Mouse (Mus musculus): Measurements from ENCODE around the gene Cyp4f39. TPM values are rescaled to one million over a fixed set of nuclear protein-coding genes. Genes with fewer than 3 reads are reported as not detected.

The Cyp4f39 gene
- polyA plus RNA-seq, 1 experiment from 2014 or later = 0.79 TPM

GRCm38 (mm10) chr17:32437106-32437505 is 15.4 kb upstream of the Cyp4f39 start:
- 83% methylated on average over 4 of the region's 4 CpGs for WGBS
- H3K4me2 ChIP-seq (replicated peaks) = no peak overlapping the region
- no peak overlapping the region for H3K9ac ChIP-seq
- H3K4me1 ChIP-seq = no peaks in the 10 kb centered on the region
- peaks cover 5% of the 10 kb centered on the region; the same call in 1 of the 2 replicates for H3K27me3 ChIP-seq
- H3K9me3 ChIP-seq = no peaks in the 10 kb centered on the region
- no peak overlapping the region for H3K4me3 ChIP-seq
- H3K36me3 ChIP-seq = no peaks in the 10 kb centered on the region
- H3K27ac ChIP-seq = no peak overlapping the region
- no peak for ATAC-seq (ENCODE audit: low FRiP score, low read depth)

DNA sequence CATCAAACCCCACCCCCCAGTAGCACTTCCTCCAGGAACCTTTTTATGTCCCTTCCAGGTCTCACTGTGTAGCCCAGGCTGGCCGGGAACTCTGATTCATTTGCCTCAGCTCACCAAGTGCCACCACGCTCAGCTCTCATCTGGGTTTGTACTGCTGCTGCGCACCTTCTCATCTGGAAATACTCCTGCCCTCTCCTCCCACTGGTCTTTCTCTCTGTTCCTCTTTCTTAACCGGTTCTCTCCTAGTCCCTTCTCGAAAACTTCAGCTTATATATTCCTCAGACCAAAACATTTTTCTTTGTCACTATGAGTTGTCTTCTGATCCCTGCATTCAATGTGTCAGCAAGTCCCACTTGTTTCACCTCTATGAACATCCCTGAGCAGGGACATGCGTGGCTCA is 9.3 kb upstream of the Cyp4f39 start:
- Histone ChIP-seq H3K9ac (no peak overlapping the region), H3K36me3 (no peaks in the 10 kb centered on the region), H3K9me3 (0 out of 2 replicates have a peak, but pooled peaks cover 2% of the 10 kb centered on the region), H3K4me1 (no peaks in the 10 kb centered on the region), H3K4me3 (no peak overlapping the region), H3K4me2 (replicated peaks) (no peak overlapping the region), H3K27ac (no peak overlapping the region), H3K27me3 (peaks cover 5% of the 10 kb centered on the region; the same call in 1 of the 2 replicates)
- 70% methylated on average over 6 of the region's 6 CpGs for WGBS
- ATAC-seq (ENCODE audit: low FRiP score, low read depth) = no peak

DNA sequence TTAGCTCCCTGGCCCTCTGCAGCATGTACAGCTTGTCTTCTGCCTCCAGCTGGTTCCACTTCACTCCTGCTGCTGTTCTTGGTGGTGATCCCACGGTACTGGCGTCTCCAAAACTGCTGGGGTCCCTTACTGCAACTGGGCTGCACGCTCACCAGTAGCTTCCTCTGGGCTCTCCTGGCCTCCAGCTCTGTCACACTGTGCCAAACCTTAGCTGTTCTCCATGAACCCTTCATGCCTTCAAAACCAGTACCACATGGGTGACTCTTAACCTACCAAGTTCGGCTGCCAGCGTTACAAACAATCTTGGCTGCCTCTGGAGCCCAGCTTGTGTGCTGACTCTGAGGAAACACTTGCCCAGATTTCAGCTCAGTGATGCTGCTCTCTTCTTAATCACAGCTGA is 7.5 kb upstream of the Cyp4f39 start:
- Histone ChIP-seq H3K4me1 (no peaks in the 10 kb centered on the region), H3K27me3 (no peaks in the 10 kb centered on the region), H3K4me3 (no peak overlapping the region), H3K27ac (no peak overlapping the region), H3K9me3 (0 out of 2 replicates have a peak, but pooled peaks cover 2% of the 10 kb centered on the region), H3K9ac (no peak overlapping the region), H3K4me2 (replicated peaks) (no peak overlapping the region), H3K36me3 (no peaks in the 10 kb centered on the region)
- WGBS = 72% methylated on average over 5 of the region's 5 CpGs
- ATAC-seq (ENCODE audit: low FRiP score, low read depth) = no peak

DNA sequence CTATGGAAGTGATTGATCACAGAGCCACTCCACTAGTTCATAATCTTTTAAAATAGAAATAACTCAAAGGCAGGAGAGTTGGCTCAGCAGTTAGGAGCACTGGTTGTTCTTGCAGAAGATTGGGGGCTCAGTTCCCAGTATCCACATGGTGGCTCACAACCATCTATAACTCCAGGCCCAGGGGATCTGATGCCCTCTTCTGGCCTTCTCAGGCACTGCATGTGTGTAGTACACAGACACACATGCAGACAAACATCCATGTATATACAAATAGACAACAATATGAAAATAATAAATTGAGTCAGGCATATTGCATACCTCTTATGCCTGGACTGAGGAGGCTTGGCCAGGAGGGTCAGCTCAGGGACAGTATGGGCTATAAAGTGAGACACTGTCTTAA is 5.3 kb upstream of the Cyp4f39 start:
- H3K4me1 ChIP-seq = no peaks in the 10 kb centered on the region
- no peak overlapping the region for H3K27ac ChIP-seq
- no peak overlapping the region for H3K9ac ChIP-seq
- H3K4me2 ChIP-seq (replicated peaks) = no peak overlapping the region
- peaks cover 2% of the 10 kb centered on the region; the same call in 1 of the 2 replicates for H3K27me3 ChIP-seq
- ATAC-seq (ENCODE audit: low FRiP score, low read depth) = no peak
- no peaks in the 10 kb centered on the region for H3K36me3 ChIP-seq
- H3K9me3 ChIP-seq = 0 out of 2 replicates have a peak, but pooled peaks cover 2% of the 10 kb centered on the region
- H3K4me3 ChIP-seq = no peak overlapping the region

GRCm38 (mm10) chr17:32449042-32449441 is 3.5 kb upstream of the Cyp4f39 start:
- WGBS = 97% methylated on average over 1 of the region's 1 CpGs
- Histone ChIP-seq H3K4me3 (no peak overlapping the region), H3K4me1 (peaks cover 7% of the 10 kb centered on the region), H3K9ac (no peak overlapping the region), H3K9me3 (0 out of 2 replicates have a peak, but pooled peaks cover 2% of the 10 kb centered on the region), H3K27me3 (peaks cover 21% of the 10 kb centered on the region), H3K4me2 (replicated peaks) (no peak overlapping the region), H3K27ac (no peak overlapping the region), H3K36me3 (no peaks in the 10 kb centered on the region)
- no peak for ATAC-seq (ENCODE audit: low FRiP score, low read depth)

- 26% methylated on average over 2 of the region's 2 CpGs for WGBS
- Histone ChIP-seq H3K27me3 (peaks cover 23% of the 10 kb centered on the region), H3K27ac (no peak overlapping the region), H3K4me1 (peaks cover 7% of the 10 kb centered on the region), H3K4me2 (replicated peaks) (no peak overlapping the region), H3K36me3 (no peaks in the 10 kb centered on the region), H3K9ac (no peak overlapping the region), H3K9me3 (0 out of 2 replicates have a peak, but pooled peaks cover 2% of the 10 kb centered on the region), H3K4me3 (no peak overlapping the region)
- ATAC-seq (ENCODE audit: low FRiP score, low read depth) = no peak
These were observed 1.5 kb upstream of the Cyp4f39 start for GRCm38 (mm10) chr17:32450844-32451537.

GRCm38 (mm10) chr17:32454188-32454587 is 1.7 kb downstream of the Cyp4f39 start:
- WGBS = 77% methylated on average over 4 of the region's 4 CpGs

GRCm38 (mm10) chr17:32454997-32455396 is 2.5 kb downstream of the Cyp4f39 start:
- H3K4me2 ChIP-seq (replicated peaks) = no peak overlapping the region
- no peak overlapping the region for H3K9ac ChIP-seq
- H3K4me3 ChIP-seq = no peak overlapping the region
- 29% methylated on average over 2 of the region's 2 CpGs for WGBS
- ATAC-seq (ENCODE audit: low FRiP score, low read depth) = no peak
- no peaks in the 10 kb centered on the region for H3K9me3 ChIP-seq
- no peaks in the 10 kb centered on the region for H3K36me3 ChIP-seq
- no peak overlapping the region for H3K27ac ChIP-seq
- H3K4me1 ChIP-seq = peaks cover 7% of the 10 kb centered on the region
- H3K27me3 ChIP-seq = peaks cover 23% of the 10 kb centered on the region

More at GRCm38 (mm10) chr17:32454188-32454587, 1.7 kb downstream of the Cyp4f39 start:
- Histone ChIP-seq H3K27ac (no peak overlapping the region), H3K27me3 (peaks cover 23% of the 10 kb centered on the region), H3K9me3 (no peaks in the 10 kb centered on the region), H3K4me1 (peaks cover 7% of the 10 kb centered on the region), H3K4me2 (replicated peaks) (no peak overlapping the region), H3K36me3 (no peaks in the 10 kb centered on the region), H3K4me3 (no peak overlapping the region), H3K9ac (no peak overlapping the region)
- no peak for ATAC-seq (ENCODE audit: low FRiP score, low read depth)

DNA sequence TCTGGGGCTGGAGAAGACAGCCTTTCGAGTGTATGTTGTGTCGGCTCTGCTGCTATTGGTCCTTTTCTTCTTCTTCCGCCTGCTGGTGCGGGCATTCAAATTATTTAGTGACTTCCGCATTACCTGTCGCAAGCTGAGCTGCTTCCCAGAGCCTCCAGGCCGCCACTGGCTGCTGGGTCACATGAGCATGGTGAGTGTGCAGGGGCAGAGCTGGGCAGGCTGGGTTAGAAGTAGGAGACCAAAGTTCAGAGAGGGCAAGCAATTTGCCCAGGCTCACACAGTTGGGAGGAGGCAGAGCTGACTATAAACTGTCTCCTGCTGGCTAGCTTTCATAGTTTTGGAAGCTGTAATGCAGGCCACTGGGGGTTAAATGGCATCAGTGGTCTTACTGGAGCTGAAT is 16.0 kb downstream of the Cyp4f39 start:
- no peak overlapping the region for H3K9ac ChIP-seq
- 42% methylated on average over 7 of the region's 7 CpGs for WGBS
- no peaks in the 10 kb centered on the region for H3K36me3 ChIP-seq
- no peak overlapping the region for H3K4me2 ChIP-seq (replicated peaks)
- H3K4me3 ChIP-seq = no peak overlapping the region
- H3K27me3 ChIP-seq = 0 out of 2 replicates have a peak, but pooled peaks cover 4% of the 10 kb centered on the region
- H3K27ac ChIP-seq = no peak overlapping the region
- H3K4me1 ChIP-seq = no peaks in the 10 kb centered on the region
- no peaks in the 10 kb centered on the region for H3K9me3 ChIP-seq
- ATAC-seq (ENCODE audit: low FRiP score, low read depth) = no peak

- Histone ChIP-seq H3K4me3 (no peak overlapping the region), H3K9ac (no peak overlapping the region), H3K36me3 (no peaks in the 10 kb centered on the region), H3K27me3 (no peaks in the 10 kb centered on the region), H3K27ac (no peak overlapping the region), H3K4me1 (no peaks in the 10 kb centered on the region), H3K9me3 (no peaks in the 10 kb centered on the region), H3K4me2 (replicated peaks) (no peak overlapping the region)
- ATAC-seq (ENCODE audit: low FRiP score, low read depth) = no peak
- WGBS = 80% methylated on average over 4 of the region's 4 CpGs
These were observed 18.3 kb downstream of the Cyp4f39 start for GRCm38 (mm10) chr17:32470795-32471194.

DNA sequence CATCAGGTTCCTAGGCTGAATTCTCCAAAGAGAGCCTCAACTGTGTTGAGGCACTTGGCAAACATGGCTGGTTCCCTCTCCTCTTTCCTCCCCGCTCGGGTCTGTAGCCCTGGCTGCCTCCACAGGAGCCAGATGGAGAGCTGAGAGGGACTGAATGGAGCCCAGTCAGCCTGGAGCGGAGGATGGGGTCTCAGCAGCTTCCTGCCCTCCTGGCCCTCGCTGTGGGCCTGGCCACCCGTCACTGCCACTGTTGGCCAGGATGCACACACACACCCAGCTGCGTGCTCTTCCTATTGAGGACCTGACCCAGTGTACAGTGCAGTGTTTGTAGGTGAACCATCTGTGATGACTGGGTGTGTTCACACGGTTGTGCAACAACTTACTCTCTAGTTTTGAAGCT is 19.7 kb downstream of the Cyp4f39 start:
- 62% methylated on average over 7 of the region's 7 CpGs for WGBS
- Histone ChIP-seq H3K4me2 (replicated peaks) (no peak overlapping the region), H3K36me3 (no peaks in the 10 kb centered on the region), H3K27ac (no peak overlapping the region), H3K9me3 (no peaks in the 10 kb centered on the region), H3K4me1 (no peaks in the 10 kb centered on the region), H3K4me3 (no peak overlapping the region), H3K9ac (no peak overlapping the region), H3K27me3 (no peaks in the 10 kb centered on the region)
- ATAC-seq (ENCODE audit: low FRiP score, low read depth) = no peak

DNA sequence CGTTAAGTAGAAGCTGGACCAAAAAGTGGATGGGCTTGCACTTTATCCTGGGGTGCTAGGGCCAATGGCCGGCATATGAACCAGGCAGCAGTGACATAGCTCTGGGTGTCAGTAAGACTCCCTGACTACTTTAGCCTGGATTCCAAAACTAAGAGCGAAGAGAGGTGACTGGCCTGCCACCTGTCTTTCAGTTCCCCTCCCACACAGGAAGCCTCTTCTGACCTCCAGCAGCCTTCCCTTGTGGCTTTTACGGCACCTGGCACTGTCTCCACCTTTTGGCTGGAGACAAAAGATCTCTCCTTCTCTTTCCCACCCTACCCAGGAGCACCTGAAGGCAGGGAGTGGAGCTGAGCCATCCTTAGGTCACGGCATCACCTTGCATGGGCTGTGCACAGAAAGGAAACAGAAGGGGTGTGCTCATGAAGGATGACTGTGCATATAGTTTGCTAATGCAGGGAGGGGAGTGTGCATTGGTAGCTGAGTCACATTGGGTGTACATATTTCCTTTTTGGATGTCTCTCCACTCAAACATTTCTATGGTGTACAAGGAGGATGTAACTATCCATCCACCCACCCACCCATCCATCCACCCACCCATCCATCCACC is 22.5 kb downstream of the Cyp4f39 start:
- no peaks in the 10 kb centered on the region for H3K9me3 ChIP-seq
- WGBS = 77% methylated on average over 5 of the region's 5 CpGs
- H3K27ac ChIP-seq = no peak overlapping the region
- H3K27me3 ChIP-seq = peaks cover 14% of the 10 kb centered on the region; the same call in 1 of the 2 replicates
- H3K4me2 ChIP-seq (replicated peaks) = no peak overlapping the region
- no peak overlapping the region for H3K4me3 ChIP-seq
- no peaks in the 10 kb centered on the region for H3K4me1 ChIP-seq
- H3K9ac ChIP-seq = no peak overlapping the region
- ATAC-seq (ENCODE audit: low FRiP score, low read depth) = no peak
- no peaks in the 10 kb centered on the region for H3K36me3 ChIP-seq
